Mouse (Mus musculus): Measurements from ENCODE around the gene Mia2.

- no peak for TF ChIP-seq POLR2A (IDR thresholded peaks at IDR 0.05; ENCODE audit: low read depth, low read length)
- no peak for TF ChIP-seq CTCF (IDR thresholded peaks at IDR 0.05; ENCODE audit: borderline replicate concordance, insufficient read depth, low read length)
Observed at GRCm38 (mm10) chr12:59194341-59195003, 98.9 kb downstream of the Mia2 start.
